Mouse (Mus musculus) T-helper 17 cell (primary cell): ENCODE measurements around the gene E330009J07Rik.

Experiments used
- in situ Hi-C, 2 experiments: fragments of 300-600 bp; cut with MboI, MseI; formaldehyde crosslinking; loops; 1 replicate in 1 of 2; 2 replicates in 1 of 2; pipeline ENCODE4 v1.15.1; 2025; ENCODE audit warnings: high pct_unique_total_duplicates in 2 of 2

E330009J07Rik gene

DNA sequence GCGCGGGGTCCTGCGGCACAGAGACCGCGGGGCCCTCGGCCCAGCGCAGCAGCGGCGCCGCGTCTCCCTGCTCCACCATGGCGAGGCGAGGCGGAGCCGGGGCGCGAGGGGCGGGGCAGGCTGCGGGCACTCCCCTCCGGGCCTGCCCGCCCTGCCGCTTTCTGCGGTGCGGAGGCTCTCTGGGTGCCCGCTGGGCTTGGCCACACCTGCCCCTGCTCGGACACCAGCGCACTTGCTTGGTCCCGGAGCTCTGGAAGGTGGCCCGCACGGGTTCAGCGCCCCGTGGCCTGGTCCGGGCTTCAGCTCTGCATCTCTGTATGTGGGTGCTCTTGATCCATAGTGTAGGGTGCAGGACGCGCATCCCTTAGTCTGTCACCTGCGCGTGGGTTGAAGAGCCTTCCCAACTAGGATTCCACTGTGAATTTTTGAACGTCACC, at the start of gene E330009J07Rik:
Gene E330009J07Rik, minus strand, starts transcription at position 89 of the 437 bp plus-strand sequence.
- in situ Hi-C loops = loop anchor here (5.0 to 25.0 kb wide), 5 partner anchors 36 to 1926 kb away; partner anchors contain the start of genes Epha1 (in 1 of the 2) and Ssbp1 (in 1 of the 2)

DNA sequence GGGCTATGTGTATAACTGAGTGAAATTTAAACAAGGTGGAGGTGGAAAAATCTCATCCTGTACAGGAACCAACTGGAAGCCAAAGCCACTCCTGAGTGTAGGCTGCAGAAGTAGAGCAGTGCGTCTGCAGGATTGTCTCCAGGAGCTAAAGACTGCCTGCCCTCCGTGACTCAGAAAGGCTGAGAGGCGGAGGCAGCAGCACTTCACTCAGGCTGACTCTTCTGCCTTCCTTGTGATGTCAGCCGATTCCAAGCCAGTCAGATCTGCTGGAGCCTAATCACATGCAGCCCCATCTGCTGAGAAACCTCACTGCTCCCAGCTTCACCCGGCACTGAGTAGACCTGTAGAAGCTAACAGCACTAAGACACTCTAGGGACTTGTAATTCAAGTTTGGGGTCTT, 46.4 kb upstream of the E330009J07Rik start:
- in situ Hi-C loops = loop anchor here in 1 of 2 experiments (10.0 kb wide), 1 partner anchor 202 kb away; no protein-coding TSS in a partner anchor

- in situ Hi-C loops = loop anchor here (10.0 kb wide), 2 partner anchors 205 to 1075 kb away; no protein-coding TSS in a partner anchor
Measured at GRCm38 (mm10) chr6:40479705-40480104, 43.8 kb upstream of the E330009J07Rik start.

GRCm38 (mm10) chr6:40476132-40476531, 40.2 kb upstream of the E330009J07Rik start:
- in situ Hi-C loops = loop anchor here in 1 of 2 experiments (10.0 kb wide), 1 partner anchor 1079 kb away; no protein-coding TSS in a partner anchor

- in situ Hi-C loops = loop anchor here (5.0 to 25.0 kb wide), 4 partner anchors 34 to 1083 kb away; partner anchors contain the start of genes Agk (in 2 of the 2), E330009J07Rik (in 1 of the 2), Mrps33 (in 1 of the 2) and Wee2 (in 1 of the 2)
Measured at GRCm38 (mm10) chr6:40471720-40472010, 35.7 kb upstream of the E330009J07Rik start.

- in situ Hi-C loops = loop anchor here (5.0 to 25.0 kb wide), 4 partner anchors 34 to 1084 kb away; partner anchors contain the start of genes Agk (in 2 of the 2), E330009J07Rik (in 1 of the 2), Mrps33 (in 1 of the 2) and Wee2 (in 1 of the 2)
Measured at GRCm38 (mm10) chr6:40470916-40471719, 35.2 kb upstream of the E330009J07Rik start, which contains the start of gene Ssbp1. Gene Ssbp1 (plus strand): TSS chr6:40471352.

GRCm38 (mm10) chr6:40465710-40466109, 29.8 kb upstream of the E330009J07Rik start:
- in situ Hi-C loops = loop anchor here in 1 of 2 experiments (25.0 kb wide), 1 partner anchor 653 kb away; the partner anchor contains the start of gene Mrps33

DNA sequence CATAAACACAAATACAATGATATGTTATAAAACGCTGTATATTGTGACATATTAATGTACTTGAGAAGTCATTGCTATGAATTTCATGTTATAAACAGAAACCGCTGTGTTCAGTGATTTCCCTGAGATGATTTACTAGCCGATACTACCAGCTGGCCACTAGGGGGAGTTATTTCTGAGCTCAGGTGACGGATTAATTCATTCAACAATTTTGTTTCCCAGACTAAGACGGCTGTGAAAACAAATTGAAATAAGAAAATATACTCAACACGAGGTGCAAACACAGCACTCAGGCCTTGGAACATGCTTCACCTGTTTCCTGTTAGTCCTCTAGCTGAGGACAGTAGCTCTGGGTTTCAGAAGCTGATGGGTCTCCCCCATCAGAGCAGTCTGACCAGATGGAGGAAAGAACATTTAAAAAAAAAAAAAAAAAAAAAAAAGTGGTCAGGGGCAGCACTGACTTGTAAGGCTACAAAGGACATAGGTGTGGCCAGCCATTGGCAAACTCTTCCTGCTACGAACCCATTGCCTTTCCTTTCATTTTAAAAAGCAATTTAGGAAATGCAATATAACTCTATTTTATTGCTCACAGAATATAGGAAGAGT, 18.6 kb upstream of the E330009J07Rik start:
- in situ Hi-C loops = loop anchor here in 1 of 2 experiments (25.0 kb wide), 1 partner anchor 642 kb away; the partner anchor contains the start of gene Mrps33

DNA sequence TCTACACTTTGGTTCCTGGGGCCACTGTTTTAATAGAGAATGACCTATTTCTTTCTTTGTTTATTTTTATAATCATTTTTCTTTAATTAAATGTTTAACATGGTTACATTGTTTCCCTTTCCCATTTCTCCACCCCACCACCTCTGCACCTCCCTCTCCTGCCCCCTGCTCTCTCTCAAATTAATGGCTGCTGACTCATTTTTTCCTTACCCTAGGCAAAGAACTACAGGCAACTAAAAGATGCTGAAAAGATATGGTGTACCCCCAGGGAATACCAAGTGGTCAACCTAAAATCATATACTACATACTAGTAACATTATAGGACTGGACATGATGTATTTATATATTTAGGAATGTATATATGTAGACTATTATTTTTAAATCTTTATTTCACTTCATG, 12.7 kb upstream of the E330009J07Rik start:
- in situ Hi-C loops = loop anchor here (10.0 to 25.0 kb wide), 5 partner anchors 736 to 1914 kb away; partner anchors contain the start of gene Epha1 (in 1 of the 2)

GRCm38 (mm10) chr6:40443281-40443928, 7.5 kb upstream of the E330009J07Rik start:
- in situ Hi-C loops = loop anchor here (10.0 to 25.0 kb wide), 5 partner anchors 731 to 1919 kb away; partner anchors contain the start of gene Epha1 (in 1 of the 2)

DNA sequence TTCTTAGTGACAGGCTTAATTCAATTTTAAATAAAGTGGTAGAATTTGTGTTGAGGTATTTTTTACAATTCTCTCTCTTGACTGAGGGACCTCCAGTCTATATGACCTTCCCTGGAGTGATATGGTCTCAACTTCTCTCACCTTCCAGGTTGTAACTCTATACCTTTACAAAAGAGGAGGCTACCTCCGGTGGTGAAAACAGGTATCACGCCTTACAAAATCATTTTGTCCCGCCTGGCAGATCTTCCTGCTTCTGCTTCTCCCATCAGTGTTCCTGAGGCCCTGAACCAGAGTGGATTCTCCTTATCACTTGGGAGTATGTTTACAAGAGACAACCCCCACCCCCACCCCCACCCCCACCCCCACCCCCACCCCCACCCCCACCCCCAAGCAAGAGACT, 5.8 kb upstream of the E330009J07Rik start:
- in situ Hi-C loops = loop anchor here (10.0 to 25.0 kb wide), 5 partner anchors 729 to 1921 kb away; partner anchors contain the start of gene Epha1 (in 1 of the 2)

GRCm38 (mm10) chr6:40441276-40441675, 5.3 kb upstream of the E330009J07Rik start:
- in situ Hi-C loops = loop anchor here (10.0 to 25.0 kb wide), 5 partner anchors 729 to 1921 kb away; partner anchors contain the start of gene Epha1 (in 1 of the 2)

- in situ Hi-C loops = loop anchor here (5.0 to 25.0 kb wide), 6 partner anchors 33 to 1923 kb away; partner anchors contain the start of genes Epha1 (in 1 of the 2) and Ssbp1 (in 1 of the 2)
Measured at GRCm38 (mm10) chr6:40439731-40440130, 3.8 kb upstream of the E330009J07Rik start.

- in situ Hi-C loops = loop anchor here (5.0 to 25.0 kb wide), 5 partner anchors 33 to 1923 kb away; partner anchors contain the start of genes Epha1 (in 1 of the 2) and Ssbp1 (in 1 of the 2)
Measured at GRCm38 (mm10) chr6:40438936-40439335, 3.0 kb upstream of the E330009J07Rik start, which contains the start of gene Wee2. Gene Wee2 (plus strand): TSS chr6:40439088.

- in situ Hi-C loops = loop anchor here (5.0 to 25.0 kb wide), 5 partner anchors 37 to 1927 kb away; partner anchors contain the start of genes Epha1 (in 1 of the 2) and Ssbp1 (in 1 of the 2)
Measured at GRCm38 (mm10) chr6:40435151-40436046, 536 bp downstream of the E330009J07Rik start.

GRCm38 (mm10) chr6:40434697-40435096, 1.2 kb downstream of the E330009J07Rik start:
- in situ Hi-C loops = loop anchor here (5.0 to 25.0 kb wide), 5 partner anchors 38 to 1928 kb away; partner anchors contain the start of genes Epha1 (in 1 of the 2) and Ssbp1 (in 1 of the 2)

GRCm38 (mm10) chr6:40432346-40433275, 3.3 kb downstream of the E330009J07Rik start:
- in situ Hi-C loops = loop anchor here (25.0 kb wide), 4 partner anchors 720 to 1930 kb away; partner anchors contain the start of gene Epha1 (in 1 of the 2)

DNA sequence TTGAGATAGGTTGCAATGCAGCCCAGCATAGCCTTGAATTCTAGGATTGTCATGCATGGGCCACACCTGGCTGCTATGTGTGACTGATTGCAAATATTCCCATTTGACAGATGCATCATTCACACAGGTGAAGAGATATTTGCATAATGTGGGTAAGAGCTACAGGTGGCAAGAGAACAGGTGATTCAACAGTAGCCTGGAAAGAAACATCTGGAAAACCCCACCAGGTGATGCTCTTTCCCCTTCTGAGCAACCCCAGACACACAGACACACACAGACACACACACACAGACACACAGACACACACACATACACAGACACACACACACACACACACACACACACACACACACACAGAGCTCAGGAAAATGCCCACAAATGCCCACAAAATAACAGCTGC, 4.1 kb downstream of the E330009J07Rik start:
- in situ Hi-C loops = loop anchor here (25.0 kb wide), 4 partner anchors 720 to 1930 kb away; partner anchors contain the start of gene Epha1 (in 1 of the 2)
